Mouse (Mus musculus) lung, adult 2 months (tissue): ENCODE data around the gene Plcb3. TPM values are rescaled to one million over a fixed set of nuclear protein-coding genes. Genes with fewer than 3 reads are reported as not detected.

Experiments
- DNase-seq: peaks from one replicate; pipeline ENCODE4 v3.0.0; 2022
- H3K4me1 ChIP-seq: fragments of 200-500 bp; 2 replicates; pipeline ENCODE4 v1.6.1; 2011; ENCODE audit warnings: low read length; ENCODE audit not compliant: control insufficient read depth, insufficient read depth
- H3K4me3 ChIP-seq: fragments of 200-500 bp; replicated peaks from 2 replicates; pipeline ENCODE3; 2011; ENCODE audit warnings: low read depth, mild to moderate bottlenecking, control low read depth, low read length; ENCODE audit errors: extremely low read depth
- CTCF ChIP-seq: fragments of 200-500 bp; IDR thresholded peaks from 2 replicates; pipeline ENCODE4 v1.5.1; 2011; ENCODE audit warnings: mild to moderate bottlenecking, low read length, control low read depth; ENCODE audit not compliant: insufficient read depth
- POLR2A ChIP-seq: fragments of 200-500 bp; IDR thresholded peaks from 2 replicates; pipeline ENCODE4 v1.6.1; 2011; ENCODE audit warnings: low read depth, mild to moderate bottlenecking, control low read depth, low read length, borderline replicate concordance; ENCODE audit errors: extremely low read depth
- WGBS: fragments of 180-500 bp; shearing (Covaris S2); methylation state at CpG from one replicate; pipeline ENCODE4 v1.1.7; 2018; 5-methylcytosine and 5-hydroxymethylcytosine counted together
- polyA plus RNA-seq: library from polyadenylated mRNA; depleted of rRNA; stranded (reverse); fragments of >200 nt; gene quantifications from 2 replicates; pipeline ENCODE4 v1.2.3, GENCODE M21; 2012; rRNA removed

Plcb3 gene
- polyA plus RNA-seq = 109 and 124 TPM in 2 replicates

DNA sequence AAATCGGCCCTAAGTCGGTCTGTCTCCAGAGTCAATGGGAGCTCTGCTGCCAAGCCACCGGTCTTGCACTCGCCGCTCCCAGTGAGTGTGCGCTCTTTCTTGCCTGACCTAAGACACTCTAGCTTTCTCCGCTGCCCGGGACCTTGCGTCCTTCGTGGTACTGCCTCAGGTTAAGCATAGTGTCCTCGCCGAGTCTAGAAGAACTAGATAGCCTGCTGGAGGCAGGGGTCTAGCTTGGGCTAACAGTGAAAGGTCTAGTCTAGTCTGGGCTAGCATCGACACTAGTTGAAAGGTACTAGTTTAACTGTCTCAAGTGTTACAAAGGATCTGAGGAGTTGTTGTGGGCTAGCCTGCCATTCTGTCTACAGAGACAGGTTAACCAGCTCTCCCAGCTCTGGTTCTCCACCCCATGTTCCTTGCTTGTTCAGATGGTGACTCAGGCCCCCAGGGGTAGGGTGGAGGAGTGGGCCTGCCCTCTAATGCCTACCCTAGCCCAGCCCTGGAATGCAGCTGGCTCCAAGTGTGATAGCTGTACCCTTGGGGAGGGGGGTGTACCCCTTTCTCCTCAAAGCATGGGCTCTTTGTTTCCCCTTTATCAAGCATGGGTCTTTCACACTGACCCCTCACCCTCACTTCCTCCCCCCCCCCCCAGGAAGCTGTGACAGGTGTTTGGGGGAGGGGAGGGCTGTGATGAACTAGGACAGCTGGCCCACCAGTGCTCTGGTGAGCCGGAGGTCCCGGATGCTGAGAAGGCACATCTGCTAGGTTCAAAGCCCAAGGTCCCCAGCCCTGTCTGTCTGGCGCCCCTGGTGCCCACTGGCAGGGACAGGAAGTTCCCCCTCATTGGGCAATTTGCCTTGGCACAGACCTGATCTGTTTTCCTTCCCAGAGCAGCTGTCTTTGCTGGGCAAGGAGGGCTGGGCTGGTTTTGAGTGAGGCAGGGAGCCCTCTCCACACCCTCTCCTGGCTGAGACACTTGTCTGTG lies at the start of gene Plcb3:
Gene Plcb3 (minus strand): TSS at position 934 of the 985 bp plus-strand sequence.
- peak within 1 kb of the TSS; percentile 61 for H3K4me3 ChIP-seq
- H3K4me1 ChIP-seq = peaks cover 17% of the 10 kb centered on the region
- under 1% methylated on average over 16 of the region's 16 CpGs for WGBS
- DNase-seq = peak; percentile 50
- TF ChIP-seq CTCF (0 out of 2 replicates have a peak, but pooled peaks have one; percentile 14), POLR2A (peak; percentile 15; the same call in 1 of the 2 replicates)

DNA sequence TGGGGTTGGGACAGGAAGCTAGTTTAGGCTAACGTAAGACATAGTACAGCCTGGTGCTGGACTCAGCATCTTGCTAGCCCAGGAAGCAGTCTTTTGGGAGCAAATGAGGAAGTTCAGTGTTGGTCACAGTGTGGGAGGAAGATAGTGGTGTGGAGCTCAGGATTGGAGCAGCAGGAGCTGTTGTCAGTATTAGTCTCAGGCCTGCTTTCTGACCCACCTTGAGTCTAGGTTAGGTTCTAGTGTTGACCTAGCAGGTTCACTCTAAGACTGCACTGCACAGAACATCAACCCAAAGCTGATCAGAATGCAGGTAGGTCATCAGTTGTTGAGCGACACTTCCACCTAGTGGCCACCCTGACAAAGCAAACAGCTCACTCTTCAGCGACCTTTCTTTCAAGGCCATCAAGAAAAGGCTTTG lies 44.0 kb upstream of the Plcb3 start:
- peak; percentile 37 for DNase-seq
- 40% methylated on average over 3 of the region's 3 CpGs for WGBS
- TF ChIP-seq POLR2A (no peak), CTCF (peak; percentile 76)
- H3K4me3 ChIP-seq = no peak overlapping the region
- H3K4me1 ChIP-seq = no peaks in the 10 kb centered on the region

DNA sequence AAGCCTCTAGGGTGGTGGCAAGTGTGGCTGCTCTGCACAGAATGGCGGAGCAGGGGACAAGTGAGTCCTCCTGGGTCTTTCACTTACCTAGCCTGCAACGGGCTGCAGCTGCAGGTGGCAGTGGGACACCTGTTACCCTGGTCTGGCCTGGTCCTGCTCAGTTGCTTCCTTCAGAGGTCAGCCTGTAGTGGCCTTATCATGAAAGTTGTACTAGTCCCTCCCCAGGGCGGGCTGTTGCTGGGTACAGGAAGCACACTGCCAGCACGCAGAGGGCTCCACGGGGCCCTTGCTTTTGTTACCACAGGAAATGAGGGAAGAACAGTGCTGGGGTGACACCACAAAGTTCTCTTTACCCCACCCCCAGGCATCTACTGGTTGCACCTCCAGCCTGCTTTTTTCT lies 42.9 kb upstream of the Plcb3 start, which contains the start of gene Fermt3:
Gene Fermt3 (minus strand): TSS at position 279 of the 400 bp plus-strand sequence.
- DNase-seq = peak; percentile 28
- TF ChIP-seq CTCF (no peak), POLR2A (peak; percentile 29; the same call in 1 of the 2 replicates)
- H3K4me3 ChIP-seq = peak within 1 kb of the TSS; percentile 57
- H3K4me1 ChIP-seq = no peaks in the 10 kb centered on the region
- 52% methylated on average over 5 of the region's 5 CpGs for WGBS

DNA sequence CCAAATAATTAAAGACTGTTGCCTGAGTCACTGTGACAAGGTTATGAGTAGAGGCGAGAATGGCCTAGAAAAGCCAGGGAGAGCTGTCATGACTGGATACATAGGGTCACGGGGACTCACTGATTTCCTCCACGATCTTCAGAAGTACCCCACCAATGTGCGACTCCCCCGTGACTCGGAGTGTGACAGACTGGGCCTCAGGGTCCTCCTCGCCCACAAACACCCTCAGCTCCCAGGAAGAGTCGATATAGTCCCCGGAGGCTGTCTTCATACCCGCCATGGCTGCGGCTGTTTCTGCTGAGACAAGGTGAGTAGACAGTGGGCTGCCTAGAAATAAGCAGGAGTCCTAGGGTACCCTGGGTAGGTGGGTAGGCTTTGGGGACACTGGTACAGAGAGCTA lies 42.3 kb upstream of the Plcb3 start:
- Histone ChIP-seq H3K4me1 (no peaks in the 10 kb centered on the region), H3K4me3 (peak overlapping the region; percentile 57)
- DNase-seq = no peak
- TF ChIP-seq CTCF (no peak), POLR2A (no peak)
- WGBS = 85% methylated on average over 11 of the region's 11 CpGs

DNA sequence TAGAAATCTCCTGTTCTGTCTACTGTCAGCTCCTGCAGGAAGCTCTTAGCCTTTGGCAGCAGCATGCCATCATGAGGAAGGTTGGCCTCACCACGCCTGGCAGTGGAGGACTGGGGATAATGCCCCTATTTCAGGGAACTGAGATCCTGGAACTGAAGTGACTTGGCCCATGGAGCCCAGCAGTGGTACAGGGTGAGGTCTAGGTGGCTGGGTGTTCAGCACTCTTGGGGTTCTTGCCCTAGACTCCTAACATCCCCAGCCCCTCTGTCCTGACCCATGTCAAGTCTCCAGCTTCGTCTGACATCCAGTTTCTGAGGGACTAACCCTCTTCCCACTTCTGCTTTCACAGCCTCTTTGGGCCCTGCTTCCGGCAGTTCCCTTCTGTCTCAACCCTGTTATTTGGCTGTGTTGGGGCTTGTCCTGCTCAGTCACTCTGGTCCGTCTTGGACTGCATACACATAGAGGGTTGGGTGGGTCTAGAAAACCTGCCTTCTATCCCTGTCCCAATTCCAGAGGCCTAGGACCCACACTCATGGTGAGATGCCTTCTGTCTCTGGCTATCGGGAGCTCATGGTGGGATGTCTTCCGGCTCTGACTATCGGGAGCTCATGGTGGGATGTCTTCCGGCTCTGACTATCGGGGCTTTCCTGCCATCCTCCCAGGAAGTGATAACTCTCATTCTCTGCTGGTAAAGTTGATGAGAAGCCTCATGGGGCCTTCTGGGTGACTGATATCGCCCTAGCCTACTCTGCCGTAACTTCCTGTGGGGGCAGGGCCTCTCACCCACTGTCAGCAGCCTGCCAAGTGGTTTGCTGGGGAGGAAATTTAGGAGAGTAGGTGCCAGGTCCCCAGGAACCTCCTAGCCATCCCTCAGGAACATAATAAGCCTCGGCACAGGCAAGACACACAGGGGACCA lies 41.5 kb upstream of the Plcb3 start:
- no peak for DNase-seq
- WGBS = 46% methylated on average over 12 of the region's 12 CpGs
- H3K4me1 ChIP-seq = no peaks in the 10 kb centered on the region
- TF ChIP-seq CTCF = no peak
- no peak for TF ChIP-seq POLR2A
- peak overlapping the region; percentile 31 for H3K4me3 ChIP-seq

DNA sequence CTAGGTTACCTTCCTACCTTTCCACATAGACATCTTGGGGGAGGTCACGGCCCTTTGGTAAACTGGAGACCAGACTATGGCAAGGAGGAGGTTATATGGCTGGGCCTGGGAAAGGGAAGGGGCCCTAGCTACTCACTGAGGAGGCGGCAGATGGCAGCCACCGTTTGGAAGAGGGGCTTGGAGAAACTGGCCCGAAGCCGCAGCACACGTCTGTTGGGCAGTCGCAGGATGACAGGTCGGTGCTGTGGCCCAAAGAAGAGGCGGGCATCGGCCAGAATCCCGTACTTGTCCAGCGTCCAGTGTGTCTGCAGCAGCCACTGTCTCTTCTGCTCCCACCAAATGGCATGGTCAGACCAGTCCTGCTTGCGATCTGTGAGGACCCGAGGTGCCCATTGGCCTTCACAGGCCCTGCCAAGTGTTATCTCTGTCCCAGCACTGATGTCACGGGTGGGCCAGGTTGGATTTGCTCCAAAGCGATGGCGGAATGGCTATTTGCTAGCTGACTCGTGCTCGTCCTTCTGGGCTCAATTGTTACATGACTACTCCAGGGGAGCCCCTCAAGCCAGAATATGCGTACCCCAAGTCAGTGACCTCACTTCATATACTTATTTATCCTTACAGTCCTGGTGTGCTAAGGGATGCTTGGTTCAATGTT lies 38.3 kb upstream of the Plcb3 start:
- no peak for DNase-seq
- TF ChIP-seq POLR2A (no peak), CTCF (no peak)
- 89% methylated on average over 20 of the region's 20 CpGs for WGBS
- no peaks in the 10 kb centered on the region for H3K4me1 ChIP-seq
- no peak overlapping the region for H3K4me3 ChIP-seq

DNA sequence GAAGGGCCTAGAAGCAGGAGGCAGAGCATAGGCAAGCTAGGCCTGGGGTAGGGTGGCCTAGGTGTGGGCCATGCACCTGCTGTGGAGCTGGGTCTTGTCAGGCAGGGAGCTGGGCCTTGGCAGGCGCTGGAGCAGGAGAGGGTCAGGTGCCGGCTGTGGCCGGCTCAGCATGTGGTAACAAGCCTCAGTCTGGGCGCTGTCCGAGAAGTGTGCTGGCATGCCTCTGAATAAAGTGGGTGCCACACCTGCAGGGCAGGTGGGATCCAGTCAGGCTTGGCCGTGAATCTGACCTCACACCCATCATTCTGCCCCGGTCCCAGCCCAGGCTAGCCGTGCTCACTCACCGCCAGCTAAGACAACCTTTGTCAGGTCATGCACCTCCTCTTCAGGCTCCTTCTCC lies 37.7 kb upstream of the Plcb3 start:
- WGBS = 86% methylated on average over 9 of the region's 9 CpGs
- no peak for DNase-seq
- Histone ChIP-seq H3K4me3 (no peak overlapping the region), H3K4me1 (no peaks in the 10 kb centered on the region)
- no peak for TF ChIP-seq POLR2A
- TF ChIP-seq CTCF = no peak

DNA sequence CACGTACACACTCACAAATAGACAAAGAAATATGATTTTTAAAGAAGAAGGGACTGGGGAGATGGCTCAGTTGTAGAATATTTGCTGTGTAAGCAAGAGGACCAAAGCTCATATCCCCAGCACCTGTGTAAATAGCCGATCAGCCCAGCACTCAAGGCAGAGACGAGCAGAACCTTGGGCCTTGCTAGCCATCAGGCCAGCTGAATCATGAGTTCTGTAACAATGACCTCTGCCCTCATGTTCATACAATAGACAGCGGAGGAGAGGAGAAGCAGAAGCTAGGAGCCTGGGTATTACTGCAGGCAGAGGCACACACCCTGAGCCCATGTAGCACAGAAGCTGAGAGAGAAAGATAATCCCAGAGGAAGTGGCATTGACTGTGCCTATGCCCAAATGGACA lies 36.2 kb upstream of the Plcb3 start:
- H3K4me1 ChIP-seq = no peaks in the 10 kb centered on the region
- WGBS = 73% methylated on average over 4 of the region's 4 CpGs
- no peak overlapping the region for H3K4me3 ChIP-seq
- DNase-seq = no peak
- TF ChIP-seq CTCF (no peak), POLR2A (no peak)

DNA sequence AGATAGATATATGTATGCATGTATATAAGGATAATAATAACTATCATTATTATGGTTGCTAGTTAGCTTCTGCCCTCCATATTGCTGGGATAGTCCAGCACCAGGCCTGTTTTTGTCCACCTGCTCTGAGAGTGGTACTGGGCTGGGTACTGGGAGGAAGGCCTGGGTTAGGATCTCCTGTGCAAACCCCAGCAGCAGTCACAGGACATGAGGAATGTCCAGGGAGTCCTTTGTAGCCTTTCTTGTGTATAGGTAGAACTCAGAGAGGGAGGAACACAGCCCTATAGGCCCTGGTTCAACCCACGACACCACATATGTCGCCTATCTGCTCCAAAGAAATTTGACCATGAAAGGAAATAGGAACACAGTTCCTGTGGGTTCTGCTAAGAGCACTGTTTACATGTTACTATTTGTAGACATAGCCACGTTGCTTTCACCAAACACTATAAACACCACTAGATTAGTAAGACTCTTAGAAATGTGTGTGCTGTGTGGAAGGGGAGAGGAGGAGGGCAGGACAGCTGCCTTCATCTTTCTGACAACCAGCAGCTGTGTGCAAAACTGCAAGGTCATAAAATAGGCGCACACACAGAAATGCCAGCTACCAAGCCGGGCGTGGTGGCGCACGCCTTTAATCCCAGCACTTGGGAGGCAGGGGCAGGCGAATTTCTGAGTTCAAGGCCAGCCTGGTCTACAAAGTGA lies 30.8 kb upstream of the Plcb3 start:
- no peaks in the 10 kb centered on the region for H3K4me1 ChIP-seq
- DNase-seq = no peak

More for the DNA sequence above, 30.8 kb upstream of the Plcb3 start:
- H3K4me3 ChIP-seq = no peak overlapping the region
- TF ChIP-seq CTCF (no peak), POLR2A (no peak)
- 54% methylated on average over 9 of the region's 9 CpGs for WGBS
